Mouse (Mus musculus) heart, postnatal 0 days (tissue): ENCODE results near the gene Telo2. TPM values are rescaled to one million over a fixed set of nuclear protein-coding genes. Genes with fewer than 3 reads are reported as not detected.

Experiments used
- ATAC-seq: fragments of 200-750 bp; cut with Nextera tagmentation; 2 replicates; pipeline ENCODE4 v1.8.0; 2017; ENCODE audit warnings: low read depth, moderate number of reproducible peaks, moderate library complexity; ENCODE audit not compliant: insufficient read depth
- DNase-seq: peaks from one replicate; pipeline ENCODE4 v3.0.0-alpha.2; 2016; ENCODE audit warnings: low spot score
- H3K27ac ChIP-seq: fragments of 300-500 bp; sonication (generic); 2 replicates; pipeline ENCODE4 v1.5.1; 2014; ENCODE audit warnings: low read depth, mild to moderate bottlenecking
- H3K27me3 ChIP-seq: fragments of 300-500 bp; sonication (generic); 2 replicates; pipeline ENCODE4 v1.6.1; 2014; ENCODE audit warnings: low read length, mixed read lengths; ENCODE audit not compliant: control insufficient read depth, insufficient read depth
- H3K36me3 ChIP-seq: fragments of 300-500 bp; sonication (generic); replicated peaks from 2 replicates; pipeline ENCODE4 v1.6.1; 2014; ENCODE audit warnings: low read length, mixed read lengths; ENCODE audit not compliant: control insufficient read depth, insufficient read depth
- H3K4me1 ChIP-seq: fragments of 300-500 bp; sonication (generic); 2 replicates; pipeline ENCODE4 v1.6.1; 2014; ENCODE audit warnings: antibody characterized with exemption; ENCODE audit not compliant: control insufficient read depth, insufficient read depth
- H3K4me2 ChIP-seq: fragments of 300-500 bp; sonication (generic); 2 replicates; pipeline ENCODE4 v1.6.1; 2014; ENCODE audit warnings: low read depth, mild to moderate bottlenecking, low read length, moderate library complexity
- H3K4me3 ChIP-seq: fragments of 300-500 bp; sonication (generic); 2 replicates; pipeline ENCODE4 v1.5.1; 2014; ENCODE audit warnings: low read depth, low read length
- H3K9ac ChIP-seq: fragments of 300-500 bp; sonication (generic); replicated peaks from 2 replicates; pipeline ENCODE4 v1.6.1; 2014; ENCODE audit warnings: low read depth, low read length, mixed read lengths
- H3K9me3 ChIP-seq: fragments of 300-500 bp; sonication (generic); replicated peaks from 2 replicates; pipeline ENCODE4 v1.6.1; 2016; ENCODE audit warnings: low read length; ENCODE audit not compliant: control insufficient read depth
- CTCF ChIP-seq: IDR thresholded peaks from 2 replicates; pipeline ENCODE4 v1.5.1; 2016; ENCODE audit warnings: antibody characterized with exemption, control low read depth, low read depth
- EP300 ChIP-seq: IDR thresholded peaks from 2 replicates; pipeline ENCODE4 v1.6.1; 2016; ENCODE audit warnings: antibody characterized with exemption, low read depth
- WGBS: fragments of 180-500 bp; shearing (Covaris S2); extraction: QIAGEN DNeasy Blood & Tissue Kit; methylation state at CpG from one replicate; pipeline ENCODE4 v1.1.7; 2014; 5-methylcytosine and 5-hydroxymethylcytosine counted together
- polyA plus RNA-seq: library from polyadenylated mRNA; unstranded; fragments of >200 nt; fragmentation: Nextera tagmentation; extraction: Ambion mirVana; gene quantifications from 2 replicates; pipeline ENCODE4 v1.2.1, GENCODE M21; 2015
- total RNA-seq: library from RNA; depleted of rRNA; stranded (reverse); fragments of >200 nt; gene quantifications from 2 replicates; pipeline ENCODE4 v1.2.3, GENCODE M21; 2014; ENCODE audit warnings: low replicate concordance

Gene Telo2
- total and polyA plus RNA-seq, 2 experiments from 2014 or later, result 15.3 to 27.9 TPM

DNA sequence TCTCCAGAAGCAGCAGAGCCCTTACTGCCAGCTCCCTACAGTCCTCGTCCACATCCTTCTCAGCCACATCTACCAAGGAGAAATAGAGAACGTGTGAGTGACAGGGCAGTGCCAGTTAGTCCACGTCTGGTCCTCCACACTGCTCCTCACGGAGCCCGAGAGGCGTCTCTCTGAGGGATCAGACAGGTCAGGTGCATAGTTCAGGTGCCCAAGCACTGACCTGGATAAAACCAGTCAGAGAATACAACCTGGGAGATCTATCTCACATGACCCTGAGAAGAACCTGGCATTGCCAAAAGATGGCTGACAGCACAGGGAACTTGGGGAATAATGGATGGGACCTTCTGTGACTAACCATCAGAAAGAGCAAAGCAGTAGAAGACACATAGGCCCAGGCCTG is 15.7 kb downstream of the Telo2 start:
- DNase-seq (no peak), ATAC-seq (no peak)
- H3K9me3 ChIP-seq, result no peaks in the 10 kb centered on the region
- H3K9ac ChIP-seq, result no peak overlapping the region
- peaks cover 66% of the 10 kb centered on the region for H3K36me3 ChIP-seq
- TF ChIP-seq CTCF (no peak), EP300 (no peak)
- H3K4me3 ChIP-seq, result no peak overlapping the region
- 87% methylated on average over 6 of the region's 6 CpGs for WGBS
- H3K27ac ChIP-seq, result no peak overlapping the region
- H3K4me2 ChIP-seq, result no peak overlapping the region
- H3K4me1 ChIP-seq, result no peaks in the 10 kb centered on the region
- H3K27me3 ChIP-seq, result no peaks in the 10 kb centered on the region

DNA sequence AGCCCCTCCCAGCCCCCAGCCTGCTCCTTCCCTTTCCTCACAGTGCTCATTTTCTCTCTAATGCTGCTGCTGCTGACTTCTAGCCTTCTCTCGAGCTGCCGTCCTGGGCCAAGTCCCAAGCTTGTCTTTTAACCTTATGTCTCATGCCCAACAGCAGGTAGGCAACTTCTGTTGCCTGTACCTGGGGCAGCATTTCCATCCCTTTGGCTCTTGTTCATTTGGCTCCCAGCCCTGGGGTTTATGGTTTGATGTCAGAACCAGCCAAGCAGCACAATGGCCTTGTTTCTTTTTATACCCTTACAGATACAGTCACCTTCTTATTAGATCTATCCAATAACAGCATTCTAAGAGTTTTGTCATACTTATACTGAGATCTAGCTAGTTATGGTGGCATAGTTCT is 19.5 kb downstream of the Telo2 start:
- TF ChIP-seq CTCF (no peak), EP300 (no peak)
- WGBS, result 90% methylated on average over 2 of the region's 2 CpGs
- H3K27me3 ChIP-seq, result no peaks in the 10 kb centered on the region
- ATAC-seq (no peak), DNase-seq (no peak)
- H3K4me2 ChIP-seq, result no peak overlapping the region
- no peak overlapping the region for H3K4me3 ChIP-seq
- H3K36me3 ChIP-seq, result peaks cover 49% of the 10 kb centered on the region
- H3K4me1 ChIP-seq, result no peaks in the 10 kb centered on the region
- H3K27ac ChIP-seq, result no peak overlapping the region
- no peak overlapping the region for H3K9ac ChIP-seq
- no peaks in the 10 kb centered on the region for H3K9me3 ChIP-seq

DNA sequence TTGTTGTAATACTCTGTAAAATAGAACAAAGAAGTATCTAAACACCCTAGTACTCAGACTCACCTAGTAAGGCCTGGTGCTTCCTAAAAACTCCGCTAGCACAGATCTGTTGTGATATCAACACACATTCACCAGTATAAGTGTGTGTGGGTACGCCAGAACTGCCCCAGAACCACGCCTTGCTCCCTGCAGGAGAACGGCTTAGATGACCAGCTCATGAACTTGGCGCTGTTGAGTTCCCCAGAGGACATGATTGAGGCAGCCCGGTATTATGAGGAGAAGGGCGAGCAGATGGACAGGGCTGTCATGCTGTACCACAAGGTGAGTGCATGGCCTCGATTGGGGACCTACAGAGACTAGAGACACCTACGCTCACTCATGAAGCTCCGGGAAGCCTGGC is 25.3 kb downstream of the Telo2 start:
- no peaks in the 10 kb centered on the region for H3K9me3 ChIP-seq
- TF ChIP-seq EP300 (no peak), CTCF (no peak)
- H3K36me3 ChIP-seq, result peaks cover 23% of the 10 kb centered on the region
- no peak overlapping the region for H3K4me2 ChIP-seq
- H3K27ac ChIP-seq, result no peak overlapping the region
- 79% methylated on average over 10 of the region's 10 CpGs for WGBS
- H3K4me3 ChIP-seq, result no peak overlapping the region
- H3K4me1 ChIP-seq, result no peaks in the 10 kb centered on the region
- DNase-seq, result no peak
- ATAC-seq, result no peak
- no peaks in the 10 kb centered on the region for H3K27me3 ChIP-seq
- H3K9ac ChIP-seq, result no peak overlapping the region

DNA sequence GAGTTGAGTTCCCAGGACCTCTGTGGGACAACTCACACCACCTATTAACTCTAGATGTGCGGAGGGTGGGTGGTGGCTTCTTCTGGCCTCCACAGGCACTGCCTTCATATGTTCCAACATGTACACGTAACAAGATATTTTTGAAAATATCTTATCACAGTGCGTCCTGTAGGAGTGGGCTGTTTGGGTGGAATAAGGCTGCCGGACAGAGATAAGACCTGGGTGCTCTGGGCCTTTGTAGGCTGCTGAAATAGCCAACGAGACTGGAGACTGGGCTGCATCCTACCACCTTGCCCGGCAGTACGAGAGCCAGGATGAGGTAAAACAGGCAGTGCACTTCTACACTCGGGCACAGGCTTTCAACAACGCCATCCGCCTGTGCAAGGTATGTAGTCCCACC is 26.6 kb downstream of the Telo2 start:
- Histone ChIP-seq H3K9me3 (no peaks in the 10 kb centered on the region), H3K4me3 (no peak overlapping the region), H3K27me3 (no peaks in the 10 kb centered on the region), H3K4me2 (no peak overlapping the region), H3K9ac (no peak overlapping the region), H3K27ac (no peak overlapping the region), H3K4me1 (peaks cover 5% of the 10 kb centered on the region; the same call in 1 of the 2 replicates), H3K36me3 (peaks cover 23% of the 10 kb centered on the region)
- DNase-seq (no peak), ATAC-seq (no peak)
- 62% methylated on average over 10 of the region's 10 CpGs for WGBS
- no peak for TF ChIP-seq CTCF
- TF ChIP-seq EP300, result no peak

DNA sequence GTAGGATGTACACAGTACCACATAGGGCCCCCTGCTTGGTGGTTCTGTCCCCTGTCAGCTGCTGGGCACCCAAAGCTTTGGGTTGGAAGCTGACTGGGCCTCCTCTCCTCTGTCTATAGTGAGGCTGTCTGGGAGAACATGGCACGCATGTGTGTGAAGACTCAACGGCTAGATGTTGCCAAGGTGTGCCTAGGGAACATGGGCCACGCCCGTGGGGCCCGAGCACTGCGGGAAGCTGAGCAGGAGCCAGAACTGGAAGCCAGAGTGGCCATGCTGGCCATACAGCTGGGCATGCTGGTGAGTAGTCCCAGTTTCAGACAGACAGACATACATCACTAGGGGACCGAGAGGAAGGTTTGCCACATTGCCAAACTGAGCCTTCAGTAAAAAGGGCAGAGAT is 29.0 kb downstream of the Telo2 start:
- TF ChIP-seq CTCF, result no peak
- no peak for TF ChIP-seq EP300
- Histone ChIP-seq H3K9ac (no peak overlapping the region), H3K9me3 (no peaks in the 10 kb centered on the region), H3K4me2 (no peak overlapping the region), H3K4me3 (no peak overlapping the region), H3K27ac (no peak overlapping the region), H3K36me3 (peaks cover 4% of the 10 kb centered on the region), H3K4me1 (peaks cover 24% of the 10 kb centered on the region; the same call in 1 of the 2 replicates), H3K27me3 (no peaks in the 10 kb centered on the region)
- ATAC-seq, result no peak
- DNase-seq, result no peak
- WGBS, result 85% methylated on average over 7 of the region's 7 CpGs

DNA sequence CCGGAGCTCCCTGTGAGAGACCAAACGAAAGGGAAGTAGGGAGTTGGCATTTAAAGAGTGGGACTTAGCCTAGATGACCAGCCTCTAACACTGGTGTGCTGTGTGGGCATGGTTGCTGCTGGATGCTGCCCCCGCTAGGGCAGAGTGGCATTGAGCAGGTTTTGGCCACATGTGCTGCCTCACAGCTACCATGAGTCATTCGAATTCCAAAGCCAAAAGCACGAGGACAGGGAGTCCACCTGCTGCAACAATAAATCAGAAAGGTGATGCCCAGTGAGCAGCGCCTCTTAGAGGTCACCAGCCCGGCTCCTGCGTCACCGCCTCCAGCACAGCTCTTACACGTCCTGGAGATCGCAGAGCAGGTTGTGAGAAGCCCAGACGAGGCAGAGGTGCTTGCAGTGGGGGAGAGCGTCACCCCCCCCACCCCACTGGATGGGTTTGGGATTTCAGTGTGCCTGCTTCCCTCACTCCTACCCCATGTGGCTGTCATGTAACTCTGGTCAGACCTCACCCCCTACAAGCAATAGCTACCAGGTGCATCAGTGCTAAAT is 30.9 kb downstream of the Telo2 start:
- Histone ChIP-seq H3K36me3 (peaks cover 4% of the 10 kb centered on the region; the same call in 1 of the 2 replicates), H3K27me3 (no peaks in the 10 kb centered on the region), H3K9ac (no peak overlapping the region), H3K27ac (no peak overlapping the region), H3K4me2 (no peak overlapping the region), H3K4me3 (no peak overlapping the region), H3K9me3 (no peaks in the 10 kb centered on the region), H3K4me1 (peaks cover 29% of the 10 kb centered on the region; the same call in 1 of the 2 replicates)
- 80% methylated on average over 13 of the region's 13 CpGs for WGBS
- no peak for TF ChIP-seq EP300
- TF ChIP-seq CTCF, result no peak
- DNase-seq (no peak), ATAC-seq (no peak)
